Mouse (Mus musculus): ENCODE data around the gene Glmn.

DNA sequence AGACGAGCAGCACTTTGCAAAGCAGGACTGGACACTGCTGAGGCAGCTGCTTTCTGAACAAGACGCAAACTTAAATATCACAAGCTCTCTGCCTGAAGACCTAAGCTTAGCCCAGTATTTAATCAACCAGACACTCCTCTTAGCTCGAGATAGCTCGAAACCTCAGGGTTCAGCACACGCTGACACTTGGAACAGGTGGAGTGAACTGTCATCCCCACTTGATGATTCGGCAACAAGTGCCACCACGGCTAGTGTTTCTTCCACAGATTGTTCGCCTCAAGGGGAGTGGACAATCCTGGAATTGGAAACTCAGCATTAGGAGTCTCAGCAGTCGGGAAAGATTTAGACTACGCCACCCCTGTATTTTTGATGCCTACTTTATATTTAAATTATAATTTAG lies 87.2 kb downstream of the Glmn start:
- TF ChIP-seq POLR2A (IDR thresholded peaks at IDR 0.05; ENCODE audit: low read depth, low read length) (no peak), KAT2A (IDR thresholded peaks at IDR 0.05; ENCODE audit: insufficient replicate concordance, low read length) (no peak), ETS1 (conservative IDR thresholded peaks at IDR 0.05; ENCODE audit: low read depth, low read length) (no peak), USF1 (IDR thresholded peaks at IDR 0.05; ENCODE audit: low read depth, low read length) (no peak), NRF1 (IDR thresholded peaks at IDR 0.05; ENCODE audit: low read depth, low read length) (no peak), CTCF (conservative IDR thresholded peaks at IDR 0.05 in 1 of 2, IDR thresholded peaks at IDR 0.05 in 1 of 2; ENCODE audit: low read depth in 2 of 2, low read length in 2 of 2) (no peak), ZMIZ1 (IDR thresholded peaks at IDR 0.05; ENCODE audit: low read depth, low read length) (no peak), SMC3 (IDR thresholded peaks at IDR 0.05; ENCODE audit: low read depth, low read length) (no peak), RCOR1 (conservative IDR thresholded peaks at IDR 0.05; ENCODE audit: low read depth, low read length) (no peak), NELFE (IDR thresholded peaks at IDR 0.05; ENCODE audit: low read depth, low read length) (no peak), EP300 (IDR thresholded peaks at IDR 0.05; ENCODE audit: low read length) (no peak)

Measured in CH12.LX (cell line).